Mouse (Mus musculus) kidney, postnatal 10 days (tissue): ENCODE measurements around the gene Swi5.
"Not testable (repeated sequence)": the region's sequence is repeated elsewhere in the genome, so short reads cannot be mapped to it uniquely, and the experiment has no call there.

ENCODE experiments used
- DNase-seq: peaks from one replicate; pipeline ENCODE4 v3.0.0; 2021; ENCODE audit warnings: mixed read lengths

Gene Swi5

GRCm38 (mm10) chr2:32311443-32312317, 23.8 kb upstream of the Swi5 start:
- no peak for DNase-seq

GRCm38 (mm10) chr2:32310096-32310845, 22.4 kb upstream of the Swi5 start:
- no peak for DNase-seq

GRCm38 (mm10) chr2:32308870-32309568, 21.1 kb upstream of the Swi5 start:
- no peak for DNase-seq

GRCm38 (mm10) chr2:32307941-32308760, 20.3 kb upstream of the Swi5 start:
- peak; percentile 73 for DNase-seq

- DNase-seq, result no peak
Observed at GRCm38 (mm10) chr2:32307247-32307798, 19.4 kb upstream of the Swi5 start.

- DNase-seq, result no peak
Observed at GRCm38 (mm10) chr2:32306176-32306575, 18.3 kb upstream of the Swi5 start.

GRCm38 (mm10) chr2:32305668-32306067, 17.8 kb upstream of the Swi5 start:
- DNase-seq, result no peak

GRCm38 (mm10) chr2:32304145-32304832, 16.4 kb upstream of the Swi5 start:
- DNase-seq, result peak; percentile 79

GRCm38 (mm10) chr2:32302952-32303351, 15.1 kb upstream of the Swi5 start:
- DNase-seq, result no peak

GRCm38 (mm10) chr2:32299469-32299868, 11.6 kb upstream of the Swi5 start:
- no peak for DNase-seq

GRCm38 (mm10) chr2:32295842-32296241, 8.0 kb upstream of the Swi5 start:
- not testable (repeated sequence) for DNase-seq

- no peak for DNase-seq
Observed at GRCm38 (mm10) chr2:32295285-32295684, 7.4 kb upstream of the Swi5 start.

GRCm38 (mm10) chr2:32294348-32294747, 6.5 kb upstream of the Swi5 start:
- DNase-seq, result no peak

GRCm38 (mm10) chr2:32289578-32289977, 1.7 kb upstream of the Swi5 start:
- DNase-seq, result no peak

GRCm38 (mm10) chr2:32288371-32288931, 576 bp upstream of the Swi5 start:
- DNase-seq, result no peak

GRCm38 (mm10) chr2:32287334-32287840, 488 bp downstream of the Swi5 start, which contains the start of gene Golga2:
Gene Golga2 (plus strand): TSS chr2:32287384.
- no peak for DNase-seq

- no peak for DNase-seq
Observed at GRCm38 (mm10) chr2:32283986-32284385, 3.9 kb downstream of the Swi5 start.

GRCm38 (mm10) chr2:32282727-32283126, 5.1 kb downstream of the Swi5 start:
- DNase-seq, result peak; percentile 69

GRCm38 (mm10) chr2:32282289-32282688, 5.6 kb downstream of the Swi5 start:
- no peak for DNase-seq

- no peak for DNase-seq
Observed at GRCm38 (mm10) chr2:32275823-32276222, 12.1 kb downstream of the Swi5 start.

GRCm38 (mm10) chr2:32260635-32261034, 27.2 kb downstream of the Swi5 start:
- DNase-seq, result peak; percentile 66
